Mouse (Mus musculus): ENCODE results near the gene Zfyve21. TPM values are rescaled to one million over a fixed set of nuclear protein-coding genes. Genes with fewer than 3 reads are reported as not detected.

The Zfyve21 gene
- polyA plus RNA-seq, 1 experiment from 2014 or later, result 67.3 TPM

- Histone ChIP-seq H3K27ac (ENCODE audit: low read depth, low read length) (no peak overlapping the region), H3K4me2 (ENCODE audit: low read depth) (no peak overlapping the region), H3K4me1 (ENCODE audit: control insufficient read depth, insufficient read depth, low read length) (peaks cover 22% of the 10 kb centered on the region), H3K9ac (ENCODE audit: low read length) (no peak overlapping the region), H3K4me3 (ENCODE audit: low read depth, low read length) (no peak overlapping the region), H3K27me3 (ENCODE audit: control insufficient read depth, insufficient read depth, low read length) (no peaks in the 10 kb centered on the region), H3K36me3 (ENCODE audit: control insufficient read depth, insufficient read depth, low read length) (0 out of 2 replicates have a peak, but pooled peaks cover 2% of the 10 kb centered on the region), H3K9me3 (ENCODE audit: control insufficient read depth, low read length) (no peaks in the 10 kb centered on the region)
- 86% methylated on average over 13 of the region's 13 CpGs for WGBS
- no peak for ATAC-seq (ENCODE audit: insufficient read depth, low FRiP score, low TSS enrichment)
- no peak for DNase-seq (ENCODE audit: low spot score)
These were observed 1.9 kb upstream of the Zfyve21 start for GRCm38 (mm10) chr12:111812075-111812474.

- Histone ChIP-seq H3K9me3 (ENCODE audit: control insufficient read depth, low read length) (no peaks in the 10 kb centered on the region), H3K4me2 (ENCODE audit: low read depth) (peak overlapping the region; percentile 83), H3K4me3 (ENCODE audit: low read depth, low read length) (no peak overlapping the region), H3K9ac (ENCODE audit: low read length) (no peak overlapping the region; the same call in 1 of the 2 replicates), H3K27ac (ENCODE audit: low read depth, low read length) (no peak overlapping the region), H3K36me3 (ENCODE audit: control insufficient read depth, insufficient read depth, low read length) (0 out of 2 replicates have a peak, but pooled peaks cover 2% of the 10 kb centered on the region), H3K27me3 (ENCODE audit: control insufficient read depth, insufficient read depth, low read length) (no peaks in the 10 kb centered on the region), H3K4me1 (ENCODE audit: control insufficient read depth, insufficient read depth, low read length) (peaks cover 22% of the 10 kb centered on the region)
- DNase-seq (ENCODE audit: low spot score), result no peak
- ATAC-seq (ENCODE audit: insufficient read depth, low FRiP score, low TSS enrichment), result no peak
- WGBS, result 73% methylated on average over 12 of the region's 12 CpGs
These were observed 1.4 kb upstream of the Zfyve21 start for GRCm38 (mm10) chr12:111812611-111813010.

- no peak overlapping the region for H3K27ac ChIP-seq (ENCODE audit: low read depth, low read length)
- no peaks in the 10 kb centered on the region for H3K36me3 ChIP-seq (ENCODE audit: control insufficient read depth, insufficient read depth, low read length)
- H3K27me3 ChIP-seq (ENCODE audit: control insufficient read depth, insufficient read depth, low read length), result no peaks in the 10 kb centered on the region
- no peaks in the 10 kb centered on the region for H3K9me3 ChIP-seq (ENCODE audit: control insufficient read depth, low read length)
- 6% methylated on average over 27 of the region's 27 CpGs for WGBS
- peaks cover 22% of the 10 kb centered on the region for H3K4me1 ChIP-seq (ENCODE audit: control insufficient read depth, insufficient read depth, low read length)
- DNase-seq (ENCODE audit: low spot score) (peak; percentile 27), ATAC-seq (ENCODE audit: insufficient read depth, low FRiP score, low TSS enrichment) (no peak; the same call in 1 of the 2 replicates)
- H3K4me3 ChIP-seq (ENCODE audit: low read depth, low read length), result peak overlapping the region; percentile 78
- peak overlapping the region; percentile 83 for H3K4me2 ChIP-seq (ENCODE audit: low read depth)
- H3K9ac ChIP-seq (ENCODE audit: low read length), result peak overlapping the region; percentile 57
These were observed 732 bp upstream of the Zfyve21 start for GRCm38 (mm10) chr12:111813111-111813765.

GRCm38 (mm10) chr12:111814769-111815762 lies 1.1 kb downstream of the Zfyve21 start:
- peak; percentile 31 for DNase-seq (ENCODE audit: low spot score)
- Histone ChIP-seq H3K27me3 (ENCODE audit: control insufficient read depth, insufficient read depth, low read length) (no peaks in the 10 kb centered on the region), H3K9ac (ENCODE audit: low read length) (peak overlapping the region; percentile 79), H3K27ac (ENCODE audit: low read depth, low read length) (no peak overlapping the region), H3K4me3 (ENCODE audit: low read depth, low read length) (peak overlapping the region; percentile 78), H3K36me3 (ENCODE audit: control insufficient read depth, insufficient read depth, low read length) (no peaks in the 10 kb centered on the region), H3K4me2 (ENCODE audit: low read depth) (peak overlapping the region; percentile 83), H3K9me3 (ENCODE audit: control insufficient read depth, low read length) (no peaks in the 10 kb centered on the region), H3K4me1 (ENCODE audit: control insufficient read depth, insufficient read depth, low read length) (peaks cover 16% of the 10 kb centered on the region)
- ATAC-seq (ENCODE audit: insufficient read depth, low FRiP score, low TSS enrichment), result no peak
- WGBS, result 33% methylated on average over 19 of the region's 19 CpGs

GRCm38 (mm10) chr12:111816528-111816927 lies 2.6 kb downstream of the Zfyve21 start:
- Histone ChIP-seq H3K36me3 (ENCODE audit: control insufficient read depth, insufficient read depth, low read length) (no peaks in the 10 kb centered on the region), H3K4me3 (ENCODE audit: low read depth, low read length) (no peak overlapping the region), H3K4me2 (ENCODE audit: low read depth) (no peak overlapping the region), H3K27ac (ENCODE audit: low read depth, low read length) (no peak overlapping the region), H3K9me3 (ENCODE audit: control insufficient read depth, low read length) (no peaks in the 10 kb centered on the region), H3K9ac (ENCODE audit: low read length) (no peak overlapping the region), H3K4me1 (ENCODE audit: control insufficient read depth, insufficient read depth, low read length) (peaks cover 16% of the 10 kb centered on the region), H3K27me3 (ENCODE audit: control insufficient read depth, insufficient read depth, low read length) (no peaks in the 10 kb centered on the region)
- WGBS, result 74% methylated on average over 13 of the region's 13 CpGs
- DNase-seq (ENCODE audit: low spot score) (no peak), ATAC-seq (ENCODE audit: insufficient read depth, low FRiP score, low TSS enrichment) (no peak)

GRCm38 (mm10) chr12:111816967-111817366 lies 3.0 kb downstream of the Zfyve21 start:
- H3K4me1 ChIP-seq (ENCODE audit: control insufficient read depth, insufficient read depth, low read length), result peaks cover 16% of the 10 kb centered on the region
- no peaks in the 10 kb centered on the region for H3K36me3 ChIP-seq (ENCODE audit: control insufficient read depth, insufficient read depth, low read length)
- H3K27ac ChIP-seq (ENCODE audit: low read depth, low read length), result no peak overlapping the region
- WGBS, result 69% methylated on average over 9 of the region's 9 CpGs
- no peak overlapping the region for H3K4me3 ChIP-seq (ENCODE audit: low read depth, low read length)
- no peaks in the 10 kb centered on the region for H3K9me3 ChIP-seq (ENCODE audit: control insufficient read depth, low read length)
- H3K4me2 ChIP-seq (ENCODE audit: low read depth), result no peak overlapping the region
- ATAC-seq (ENCODE audit: insufficient read depth, low FRiP score, low TSS enrichment) (no peak), DNase-seq (ENCODE audit: low spot score) (no peak)
- no peaks in the 10 kb centered on the region for H3K27me3 ChIP-seq (ENCODE audit: control insufficient read depth, insufficient read depth, low read length)
- H3K9ac ChIP-seq (ENCODE audit: low read length), result no peak overlapping the region

- no peaks in the 10 kb centered on the region for H3K36me3 ChIP-seq (ENCODE audit: control insufficient read depth, insufficient read depth, low read length)
- no peak overlapping the region for H3K4me2 ChIP-seq (ENCODE audit: low read depth)
- H3K27me3 ChIP-seq (ENCODE audit: control insufficient read depth, insufficient read depth, low read length), result no peaks in the 10 kb centered on the region
- ATAC-seq (ENCODE audit: insufficient read depth, low FRiP score, low TSS enrichment) (no peak), DNase-seq (ENCODE audit: low spot score) (no peak)
- H3K9me3 ChIP-seq (ENCODE audit: control insufficient read depth, low read length), result no peaks in the 10 kb centered on the region
- H3K4me3 ChIP-seq (ENCODE audit: low read depth, low read length), result no peak overlapping the region
- 92% methylated on average over 8 of the region's 8 CpGs for WGBS
- H3K4me1 ChIP-seq (ENCODE audit: control insufficient read depth, insufficient read depth, low read length), result peaks cover 9% of the 10 kb centered on the region
- no peak overlapping the region for H3K9ac ChIP-seq (ENCODE audit: low read length)
- H3K27ac ChIP-seq (ENCODE audit: low read depth, low read length), result no peak overlapping the region
These were observed 4.0 kb downstream of the Zfyve21 start for GRCm38 (mm10) chr12:111817991-111818390.

GRCm38 (mm10) chr12:111819936-111820335 lies 6.0 kb downstream of the Zfyve21 start:
- Histone ChIP-seq H3K4me3 (ENCODE audit: low read depth, low read length) (no peak overlapping the region), H3K9me3 (ENCODE audit: control insufficient read depth, low read length) (no peaks in the 10 kb centered on the region), H3K27me3 (ENCODE audit: control insufficient read depth, insufficient read depth, low read length) (no peaks in the 10 kb centered on the region), H3K36me3 (ENCODE audit: control insufficient read depth, insufficient read depth, low read length) (peaks cover 6% of the 10 kb centered on the region), H3K27ac (ENCODE audit: low read depth, low read length) (no peak overlapping the region), H3K9ac (ENCODE audit: low read length) (no peak overlapping the region), H3K4me2 (ENCODE audit: low read depth) (no peak overlapping the region), H3K4me1 (ENCODE audit: control insufficient read depth, insufficient read depth, low read length) (peaks cover 6% of the 10 kb centered on the region)
- no peak for ATAC-seq (ENCODE audit: insufficient read depth, low FRiP score, low TSS enrichment)
- 88% methylated on average over 8 of the region's 8 CpGs for WGBS
- no peak for DNase-seq (ENCODE audit: low spot score)
